Mouse (Mus musculus): Measurements from ENCODE around the gene Gm45234.
A peak's percentile ranks its signal among the peaks of the same experiment; 100 is the strongest.

The Gm45234 gene

GRCm38 (mm10) chr6:124708289-124708889, 47.4 kb downstream of the Gm45234 start:
- no peak for DNase-seq (ENCODE audit: low spot score)

- DNase-seq (ENCODE audit: low spot score): no peak
Measured at GRCm38 (mm10) chr6:124706061-124706627, 49.7 kb downstream of the Gm45234 start.

DNA sequence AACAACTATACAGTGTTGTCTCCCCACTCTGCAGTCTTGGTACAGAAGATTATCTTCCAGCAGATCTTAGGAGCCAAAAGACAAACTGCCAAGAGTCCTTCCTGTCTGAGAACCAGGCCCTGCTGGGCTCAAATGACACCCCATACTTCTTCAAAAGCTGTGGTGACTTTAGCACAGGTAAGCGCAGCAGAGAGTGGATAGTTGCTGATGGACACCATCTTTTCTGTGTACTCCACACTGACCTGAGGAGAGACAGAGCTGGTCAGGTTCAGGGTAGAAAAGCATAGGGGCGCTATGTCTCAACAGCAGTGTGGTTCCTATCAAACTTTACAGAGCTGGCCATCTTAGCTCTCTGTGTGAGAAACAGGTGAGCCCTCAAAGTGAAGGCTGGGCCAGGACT, 51.4 kb downstream of the Gm45234 start:
- no peak for DNase-seq (ENCODE audit: low spot score)

GRCm38 (mm10) chr6:124703789-124704188, 52.0 kb downstream of the Gm45234 start:
- DNase-seq (ENCODE audit: low spot score): no peak

DNA sequence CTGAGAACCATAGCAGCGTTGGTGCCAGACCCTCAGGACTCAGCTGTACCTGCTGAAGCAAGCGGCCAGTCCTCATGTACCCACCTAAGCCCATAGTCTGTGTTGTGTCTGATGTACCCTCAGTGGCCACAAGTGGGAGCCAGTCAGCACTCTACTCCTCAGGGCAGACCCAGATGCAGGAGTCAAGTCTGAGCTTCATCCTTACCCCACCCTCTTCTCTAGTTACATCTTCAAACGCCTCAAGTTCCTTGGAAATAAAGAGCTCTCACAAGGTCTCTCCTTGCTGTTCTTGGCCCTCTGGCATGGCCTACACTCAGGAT, 53.1 kb downstream of the Gm45234 start:
- DNase-seq (ENCODE audit: low spot score): peak; percentile 82

- no peak for DNase-seq (ENCODE audit: low spot score)
Measured at GRCm38 (mm10) chr6:124702102-124702783, 53.6 kb downstream of the Gm45234 start.

- DNase-seq (ENCODE audit: low spot score): no peak
Measured at GRCm38 (mm10) chr6:124701338-124701737, 54.5 kb downstream of the Gm45234 start.

GRCm38 (mm10) chr6:124699962-124700610, 55.7 kb downstream of the Gm45234 start:
- DNase-seq (ENCODE audit: low spot score): no peak

GRCm38 (mm10) chr6:124699366-124699765, 56.5 kb downstream of the Gm45234 start:
- no peak for DNase-seq (ENCODE audit: low spot score)

DNA sequence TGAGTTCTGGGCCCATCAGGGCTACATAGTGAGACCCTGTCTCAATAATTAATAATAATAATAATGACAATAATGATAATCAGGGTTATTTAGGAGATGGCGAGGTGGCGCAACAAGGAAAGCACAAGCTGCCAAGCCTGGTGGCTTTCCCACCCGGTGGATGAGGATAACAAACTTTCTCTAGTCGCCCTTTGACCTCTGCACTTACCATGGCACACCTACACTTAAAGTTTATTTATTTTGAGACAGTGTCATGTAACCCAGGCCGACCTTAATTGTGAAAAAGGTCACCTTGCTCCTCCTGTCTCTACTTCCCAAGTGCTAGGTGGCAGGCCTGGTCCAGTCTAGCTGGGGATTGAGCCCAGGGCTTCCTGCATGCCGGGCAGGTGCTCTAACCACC, 57.1 kb downstream of the Gm45234 start:
- DNase-seq (ENCODE audit: low spot score): no peak

GRCm38 (mm10) chr6:124696441-124697150, 59.2 kb downstream of the Gm45234 start:
- no peak for DNase-seq (ENCODE audit: low spot score)

- DNase-seq (ENCODE audit: low spot score): no peak
Measured at GRCm38 (mm10) chr6:124694166-124694955, 61.5 kb downstream of the Gm45234 start.

GRCm38 (mm10) chr6:124693243-124693981, 62.4 kb downstream of the Gm45234 start:
- DNase-seq (ENCODE audit: low spot score): no peak

GRCm38 (mm10) chr6:124690517-124690916, 65.3 kb downstream of the Gm45234 start:
- DNase-seq (ENCODE audit: low spot score): no peak
